Mouse (Mus musculus): Measurements from ENCODE around the gene Pax6.

DNA sequence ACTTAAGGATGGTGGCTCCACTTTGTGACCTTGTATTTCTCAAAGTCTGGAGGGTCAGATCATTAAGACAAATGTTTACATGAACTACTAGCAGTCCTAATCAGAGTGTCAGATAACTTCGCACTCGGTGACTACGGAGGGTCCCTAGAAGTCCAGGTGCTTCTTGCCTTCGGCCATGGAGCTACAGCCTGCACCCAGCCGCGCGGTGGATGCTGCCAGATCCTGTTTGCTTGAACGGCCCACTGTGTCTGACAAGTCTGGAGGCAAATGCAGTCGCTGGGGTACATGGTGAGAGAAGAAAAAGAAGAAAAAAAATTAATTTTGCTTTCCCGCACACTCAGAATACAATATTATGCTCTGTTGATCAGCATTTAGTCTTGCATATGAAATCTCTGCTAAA lies 33.9 kb downstream of the Pax6 start:
- no peak for TF ChIP-seq CTCF (IDR thresholded peaks at IDR 0.05; ENCODE audit: low read depth, low read length)
- no peak for TF ChIP-seq POLR2A (IDR thresholded peaks at IDR 0.05; ENCODE audit: borderline replicate concordance, low read depth, low read length)

Data from bone marrow macrophage, adult 2 months (primary cell).